In genomic region chr7:139213751-139214150, GRCm38 (mm10) we compare ENCODE assay signal across 7 mouse cellular contexts. TPM values are rescaled to one million over a fixed set of nuclear protein-coding genes. Genes with fewer than 3 reads are reported as not detected.
DNase-seq lines count a peak whose midpoint lies in the region; ATAC-seq and TF ChIP-seq lines count a peak whose summit lies in the region.

No protein-coding gene starts in this region.

- H3K27me3 ChIP-seq in forebrain, embryonic 11.5 days (ENCODE audit: control insufficient read depth, insufficient read depth, low read length), result no peaks in the 10 kb centered on the region
- H3K27me3 ChIP-seq in intestine, embryonic 15.5 days (replicated peaks), result no peaks in the 10 kb centered on the region
- H3K27me3 ChIP-seq in neural tube, embryonic 14.5 days (ENCODE audit: control insufficient read depth, insufficient read depth, low read length), result no peaks in the 10 kb centered on the region

- peak overlapping the region; percentile 65; the same call in 1 of the 2 replicates for H3K4me2 ChIP-seq in forebrain, embryonic 11.5 days (ENCODE audit: low read depth, low read length, severe bottlenecking)
- H3K4me2 ChIP-seq in intestine, embryonic 15.5 days (replicated peaks), result peak overlapping the region; percentile 82
- peak overlapping the region; percentile 57 for H3K4me2 ChIP-seq in neural tube, embryonic 14.5 days (ENCODE audit: low read depth, low read length)

- intact Hi-C loops in left cerebral cortex, adult 2 months (cut with DNase I), result no loop called here

- H3K27ac ChIP-seq in left cerebral cortex, adult 2 months, result peak overlapping the region; percentile 88
- H3K27ac ChIP-seq in forebrain, embryonic 11.5 days (ENCODE audit: low read depth, low read length), result no peak overlapping the region
- no peak overlapping the region for H3K27ac ChIP-seq in intestine, embryonic 15.5 days
- H3K27ac ChIP-seq in neural tube, embryonic 14.5 days (ENCODE audit: low read depth, low read length), result peak overlapping the region; percentile 85

- no peak for TF ChIP-seq CTCF in left cerebral cortex, adult 2 months (IDR thresholded peaks at IDR 0.05)

- H3K9me3 ChIP-seq in forebrain, embryonic 11.5 days (ENCODE audit: control insufficient read depth, low read length), result no peaks in the 10 kb centered on the region
- no peaks in the 10 kb centered on the region for H3K9me3 ChIP-seq in intestine, embryonic 15.5 days
- no peaks in the 10 kb centered on the region for H3K9me3 ChIP-seq in neural tube, embryonic 14.5 days (ENCODE audit: control insufficient read depth, low read length)

- WGBS in forebrain, embryonic 11.5 days, result 68% methylated on average over 3 of the region's 3 CpGs
- 68% methylated on average over 3 of the region's 3 CpGs for WGBS in intestine, embryonic 15.5 days
- WGBS in neural tube, embryonic 14.5 days, result 65% methylated on average over 3 of the region's 3 CpGs

- DNase-seq in left cerebral cortex, adult 2 months (ENCODE audit: extremely low spot score in 1 of 2, low spot score in 2 of 2), result no peak
- no peak for DNase-seq in left cerebral cortex, adult 11 months (ENCODE audit: low spot score)
- DNase-seq in forebrain, embryonic 11.5 days (ENCODE audit: low spot score), result no peak
- DNase-seq in T-cell, adult 2 months (ENCODE audit: low spot score), result no peak
- DNase-seq in ovary, postnatal 14 days (ENCODE audit: low spot score), result no peak

- H3K9ac ChIP-seq in forebrain, embryonic 11.5 days (ENCODE audit: low read length), result peak overlapping the region; percentile 73
- peak overlapping the region; percentile 43; the same call in 1 of the 2 replicates for H3K9ac ChIP-seq in intestine, embryonic 15.5 days
- H3K9ac ChIP-seq in neural tube, embryonic 14.5 days (replicated peaks; ENCODE audit: low read depth, low read length), result no peak overlapping the region; the same call in 1 of the 2 replicates

- H3K4me3 ChIP-seq in left cerebral cortex, adult 2 months, result peak overlapping the region; percentile 65
- H3K4me3 ChIP-seq in forebrain, embryonic 11.5 days (ENCODE audit: low read depth, low read length), result peak overlapping the region; percentile 55
- peak overlapping the region; percentile 63 for H3K4me3 ChIP-seq in intestine, embryonic 15.5 days (replicated peaks)
- H3K4me3 ChIP-seq in neural tube, embryonic 14.5 days (ENCODE audit: low read depth, low read length), result peak overlapping the region; percentile 57

- ATAC-seq in forebrain, embryonic 11.5 days (replicated peaks; ENCODE audit: low FRiP score), result peak; percentile 1; the same call in 1 of the 2 replicates
- ATAC-seq in intestine, embryonic 15.5 days, result no peak
- ATAC-seq in neural tube, embryonic 14.5 days (ENCODE audit: low read depth), result peak; percentile 2; the same call in 1 of the 2 replicates

- H3K36me3 ChIP-seq in forebrain, embryonic 11.5 days (ENCODE audit: control insufficient read depth, insufficient read depth, low read length), result no peaks in the 10 kb centered on the region
- no peaks in the 10 kb centered on the region for H3K36me3 ChIP-seq in intestine, embryonic 15.5 days
- no peaks in the 10 kb centered on the region for H3K36me3 ChIP-seq in neural tube, embryonic 14.5 days (ENCODE audit: control insufficient read depth, insufficient read depth, low read length)

- H3K4me1 ChIP-seq in forebrain, embryonic 11.5 days (replicated peaks; ENCODE audit: control insufficient read depth, insufficient read depth, low read length), result peaks cover 1% of the 10 kb centered on the region; the same call in 1 of the 2 replicates
- peaks cover 9% of the 10 kb centered on the region; the same call in 1 of the 2 replicates for H3K4me1 ChIP-seq in intestine, embryonic 15.5 days (replicated peaks)
- peaks cover 4% of the 10 kb centered on the region; the same call in 1 of the 2 replicates for H3K4me1 ChIP-seq in neural tube, embryonic 14.5 days (ENCODE audit: control insufficient read depth, insufficient read depth, low read length)

RNA-seq across cellular contexts. Expression of gene Stk32c, which starts 0.6 kb away (rescaled TPM):
- 100 to 1,000 TPM; 159 to 167 TPM for total RNA-seq in left cerebral cortex, adult 2 months (2021)
- 0.16 and 0.36 TPM in 2 replicates for polyA plus RNA-seq in forebrain, embryonic 11.5 days (2014; fragmentation: Nextera tagmentation; extraction: Ambion mirVana)
- 0.10 and 0.29 TPM in 2 replicates for polyA plus RNA-seq in intestine, embryonic 15.5 days (2015; fragmentation: Nextera tagmentation; extraction: Ambion mirVana)
- 1.5 and 1.7 TPM in 2 replicates for polyA plus RNA-seq in neural tube, embryonic 14.5 days (2014; fragmentation: Nextera tagmentation; extraction: Ambion mirVana)

RNA-seq across cellular contexts. Expression of gene Lrrc27, which starts 1.0 kb away (rescaled TPM):
- total RNA-seq in left cerebral cortex, adult 2 months (2021), result 1 to 10 TPM; 8.1 to 8.2 TPM
- 6.3 and 6.7 TPM in 2 replicates for polyA plus RNA-seq in forebrain, embryonic 11.5 days (2014; fragmentation: Nextera tagmentation; extraction: Ambion mirVana)
- polyA plus RNA-seq in intestine, embryonic 15.5 days (2015; fragmentation: Nextera tagmentation; extraction: Ambion mirVana), result 4.4 TPM in 2 replicates
- 5.1 and 6.9 TPM in 2 replicates for polyA plus RNA-seq in neural tube, embryonic 14.5 days (2014; fragmentation: Nextera tagmentation; extraction: Ambion mirVana)

RNA-seq across cellular contexts. Expression of gene Pwwp2b, which starts 34.5 kb away (rescaled TPM):
- total RNA-seq in left cerebral cortex, adult 2 months (2021), result 10 to 100 TPM; 10.2 to 12.2 TPM
- 3.6 and 4.2 TPM in 2 replicates for polyA plus RNA-seq in forebrain, embryonic 11.5 days (2014; fragmentation: Nextera tagmentation; extraction: Ambion mirVana)
- polyA plus RNA-seq in intestine, embryonic 15.5 days (2015; fragmentation: Nextera tagmentation; extraction: Ambion mirVana), result 20.3 and 21.4 TPM in 2 replicates
- polyA plus RNA-seq in neural tube, embryonic 14.5 days (2014; fragmentation: Nextera tagmentation; extraction: Ambion mirVana), result 5.6 and 6.4 TPM in 2 replicates

Comparison
In these comparisons a context has a peak if more than half of its experiments do, and no peak if none do; other contexts are left out.
1. H3K27ac ChIP-seq: peak in left cerebral cortex, adult 2 months (single experiment) and neural tube, embryonic 14.5 days (single experiment); none in forebrain, embryonic 11.5 days (single experiment) and intestine, embryonic 15.5 days (single experiment).
2. Peak in every context shown above with its lines, with median percentiles within 50 percentile points of each other: H3K4me3 ChIP-seq and H3K4me2 ChIP-seq.